Mouse (Mus musculus) hindbrain, embryonic 13.5 days (tissue): ENCODE measurements at regions not wholly inside any gene's neighbourhood (a gene's known extent, or its start where the extent isn't known, plus 50 kb on each side); places are given as distances from the start of the nearest gene placed in this dataset.
"Not testable (repeated sequence)": the region's sequence is repeated elsewhere in the genome, so short reads cannot be mapped to it uniquely, and the experiment has no call there.

Source experiments
- ATAC-seq: fragments of 200-750 bp; cut with Nextera tagmentation; 2 replicates; pipeline ENCODE4 v1.8.0; 2017; ENCODE audit warnings: moderate TSS enrichment; ENCODE audit not compliant: low FRiP score
- H3K27ac ChIP-seq: fragments of 300-500 bp; sonication (generic); 2 replicates; pipeline ENCODE4 v1.5.1; 2015; ENCODE audit warnings: inconsistent platforms, mild to moderate bottlenecking, moderate library complexity
- H3K27me3 ChIP-seq: fragments of 300-500 bp; sonication (generic); 2 replicates; pipeline ENCODE4 v1.6.1; 2015; ENCODE audit warnings: mild to moderate bottlenecking, inconsistent platforms
- H3K36me3 ChIP-seq: fragments of 300-500 bp; sonication (generic); 2 replicates; pipeline ENCODE4 v1.6.1; 2015; ENCODE audit warnings: mild to moderate bottlenecking, inconsistent platforms
- H3K4me1 ChIP-seq: fragments of 300-500 bp; sonication (generic); replicated peaks from 2 replicates; pipeline ENCODE4 v1.6.1; 2015; ENCODE audit warnings: inconsistent platforms
- H3K4me2 ChIP-seq: fragments of 300-500 bp; sonication (generic); 2 replicates; pipeline ENCODE4 v1.6.1; 2015; ENCODE audit warnings: inconsistent platforms, mild to moderate bottlenecking, moderate library complexity
- H3K4me3 ChIP-seq: fragments of 300-500 bp; sonication (generic); 2 replicates; pipeline ENCODE4 v1.5.1; 2015; ENCODE audit warnings: mild to moderate bottlenecking, inconsistent platforms
- H3K9ac ChIP-seq: fragments of 300-500 bp; sonication (generic); 2 replicates; pipeline ENCODE4 v1.6.1; 2015; ENCODE audit warnings: mild to moderate bottlenecking, inconsistent platforms
- H3K9me3 ChIP-seq: fragments of 300-500 bp; sonication (generic); 2 replicates; pipeline ENCODE4 v1.6.1; 2016; ENCODE audit warnings: inconsistent platforms
- WGBS: fragments of 180-500 bp; shearing (Covaris S2); methylation state at CpG from one replicate; pipeline ENCODE4 v1.1.7; 2015; 5-methylcytosine and 5-hydroxymethylcytosine counted together

GRCm38 (mm10) chr12:97218445-97218844 is 1040.8 kb downstream of the Galc start:
- ATAC-seq, result no peak
- Histone ChIP-seq H3K4me2 (no peak overlapping the region), H3K36me3 (no peaks in the 10 kb centered on the region), H3K27ac (no peak overlapping the region), H3K27me3 (no peaks in the 10 kb centered on the region), H3K9ac (no peak overlapping the region), H3K4me1 (no peaks in the 10 kb centered on the region), H3K9me3 (no peaks in the 10 kb centered on the region), H3K4me3 (no peak overlapping the region)
- 67% methylated on average over 2 of the region's 2 CpGs for WGBS

DNA sequence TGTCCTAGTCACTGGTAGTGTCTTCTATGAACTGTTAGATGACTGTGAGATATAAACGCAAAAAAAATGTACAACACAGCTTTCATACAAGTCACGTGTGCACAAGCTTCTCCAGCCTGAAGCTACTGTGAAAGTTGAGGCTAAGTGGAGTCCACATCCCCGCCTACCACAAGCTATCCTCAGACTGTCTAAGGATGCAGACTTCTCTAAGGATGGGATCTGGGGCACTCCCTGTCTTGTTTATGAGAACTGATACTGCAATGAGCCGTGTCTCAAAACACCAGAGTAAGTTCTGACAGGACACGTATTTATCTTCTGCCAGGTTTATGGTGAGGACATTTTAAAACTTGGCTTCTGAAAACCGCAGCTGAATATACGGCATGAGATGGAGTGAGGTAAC is 1041.7 kb downstream of the Galc start:
- no peaks in the 10 kb centered on the region for H3K9me3 ChIP-seq
- no peak for ATAC-seq
- no peaks in the 10 kb centered on the region for H3K4me1 ChIP-seq
- H3K36me3 ChIP-seq, result no peaks in the 10 kb centered on the region
- H3K27me3 ChIP-seq, result no peaks in the 10 kb centered on the region
- no peak overlapping the region for H3K4me2 ChIP-seq
- 89% methylated on average over 7 of the region's 7 CpGs for WGBS
- no peak overlapping the region for H3K27ac ChIP-seq
- H3K4me3 ChIP-seq, result no peak overlapping the region
- no peak overlapping the region for H3K9ac ChIP-seq

GRCm38 (mm10) chr12:97203636-97204389 is 1055.4 kb downstream of the Galc start:
- H3K27ac ChIP-seq, result no peak overlapping the region
- ATAC-seq, result no peak
- no peaks in the 10 kb centered on the region for H3K4me1 ChIP-seq
- no peak overlapping the region for H3K4me2 ChIP-seq
- WGBS, result 74% methylated on average over 3 of the region's 3 CpGs
- H3K36me3 ChIP-seq, result no peaks in the 10 kb centered on the region
- no peaks in the 10 kb centered on the region for H3K9me3 ChIP-seq
- no peaks in the 10 kb centered on the region for H3K27me3 ChIP-seq
- H3K4me3 ChIP-seq, result no peak overlapping the region
- H3K9ac ChIP-seq, result no peak overlapping the region

DNA sequence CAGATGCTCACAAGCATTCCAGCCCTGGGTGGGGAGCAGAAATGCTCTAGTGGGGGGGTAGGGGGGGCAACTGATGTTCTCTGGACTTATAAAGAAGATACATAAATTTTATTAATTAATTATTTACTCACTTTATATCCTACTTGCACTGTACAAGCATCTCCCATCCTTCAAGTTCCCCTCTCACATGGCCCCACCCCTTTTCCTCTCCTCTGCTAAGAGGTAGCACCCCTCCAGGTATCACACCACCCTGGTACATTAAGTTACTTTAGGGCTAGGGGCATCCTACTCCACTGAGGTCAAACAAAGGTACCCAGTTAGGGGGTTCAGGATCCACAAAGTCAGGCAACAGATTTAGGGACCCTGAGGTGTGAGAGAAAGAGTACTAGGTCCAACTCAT is 1097.4 kb downstream of the Galc start:
- Histone ChIP-seq H3K9me3 (no peaks in the 10 kb centered on the region), H3K4me2 (no peak overlapping the region), H3K27me3 (no peaks in the 10 kb centered on the region), H3K4me1 (no peaks in the 10 kb centered on the region), H3K9ac (no peak overlapping the region), H3K36me3 (no peaks in the 10 kb centered on the region), H3K27ac (no peak overlapping the region), H3K4me3 (no peak overlapping the region)
- no peak for ATAC-seq

DNA sequence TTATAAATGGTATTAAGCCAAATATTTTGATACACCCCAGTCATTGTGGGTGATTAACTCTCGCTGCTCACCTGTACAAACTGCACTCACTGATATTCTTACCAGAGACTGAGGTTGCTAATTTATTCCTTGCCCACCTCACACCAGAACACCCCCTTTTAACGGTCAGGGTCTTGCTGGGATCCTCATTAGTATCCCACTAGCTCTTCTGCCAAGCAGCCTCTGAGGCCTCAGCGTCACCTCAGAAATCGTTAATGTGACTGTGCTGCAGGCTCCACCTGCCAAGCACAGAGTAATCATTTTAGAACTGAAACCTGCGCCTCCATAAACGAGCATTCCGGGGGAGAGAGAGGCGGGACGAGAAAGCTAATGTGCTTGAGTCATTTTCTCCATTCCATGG is 1097.8 kb downstream of the Galc start:
- WGBS, result 64% methylated on average over 9 of the region's 9 CpGs
- Histone ChIP-seq H3K4me3 (no peak overlapping the region), H3K9ac (no peak overlapping the region), H3K27ac (no peak overlapping the region), H3K36me3 (no peaks in the 10 kb centered on the region), H3K9me3 (no peaks in the 10 kb centered on the region), H3K4me1 (no peaks in the 10 kb centered on the region), H3K4me2 (no peak overlapping the region), H3K27me3 (no peaks in the 10 kb centered on the region)
- ATAC-seq, result no peak

- H3K36me3 ChIP-seq, result no peaks in the 10 kb centered on the region
- no peak overlapping the region for H3K4me3 ChIP-seq
- no peak overlapping the region for H3K9ac ChIP-seq
- H3K9me3 ChIP-seq, result no peaks in the 10 kb centered on the region
- WGBS, result 69% methylated on average over 4 of the region's 4 CpGs
- H3K4me1 ChIP-seq, result no peaks in the 10 kb centered on the region
- H3K27ac ChIP-seq, result no peak overlapping the region
- H3K4me2 ChIP-seq, result no peak overlapping the region
- no peaks in the 10 kb centered on the region for H3K27me3 ChIP-seq
- no peak for ATAC-seq
These were observed 1100.9 kb downstream of the Galc start for GRCm38 (mm10) chr12:97158332-97158731.

DNA sequence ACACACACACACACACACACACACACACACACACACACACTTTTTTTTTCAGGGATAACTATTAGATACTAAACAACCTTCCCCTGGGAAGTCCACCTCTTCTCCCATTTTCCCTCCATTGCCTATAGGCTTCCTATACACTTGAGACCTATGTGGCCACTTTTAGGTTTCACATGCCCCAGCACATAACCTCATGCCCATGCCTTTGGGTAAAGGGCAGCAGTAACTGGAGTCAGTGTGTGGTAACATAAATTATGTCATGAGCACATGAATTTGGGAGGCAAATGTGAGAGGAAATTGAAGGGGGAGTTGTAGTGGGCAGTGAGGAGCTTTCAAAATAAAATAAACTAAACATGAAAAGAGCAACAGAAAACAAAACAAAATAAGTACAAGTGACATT is 1101.5 kb downstream of the Galc start:
- Histone ChIP-seq H3K36me3 (no peaks in the 10 kb centered on the region), H3K4me3 (no peak overlapping the region), H3K27ac (no peak overlapping the region), H3K4me1 (no peaks in the 10 kb centered on the region), H3K4me2 (no peak overlapping the region), H3K27me3 (no peaks in the 10 kb centered on the region), H3K9me3 (no peaks in the 10 kb centered on the region), H3K9ac (no peak overlapping the region)
- no peak for ATAC-seq

GRCm38 (mm10) chr12:97156499-97157110 is 1102.7 kb downstream of the Galc start:
- Histone ChIP-seq H3K36me3 (no peaks in the 10 kb centered on the region), H3K27me3 (no peaks in the 10 kb centered on the region), H3K4me3 (no peak overlapping the region), H3K9ac (no peak overlapping the region), H3K9me3 (no peaks in the 10 kb centered on the region), H3K4me2 (no peak overlapping the region), H3K4me1 (no peaks in the 10 kb centered on the region), H3K27ac (no peak overlapping the region)
- 76% methylated on average over 3 of the region's 3 CpGs for WGBS
- ATAC-seq, result no peak

DNA sequence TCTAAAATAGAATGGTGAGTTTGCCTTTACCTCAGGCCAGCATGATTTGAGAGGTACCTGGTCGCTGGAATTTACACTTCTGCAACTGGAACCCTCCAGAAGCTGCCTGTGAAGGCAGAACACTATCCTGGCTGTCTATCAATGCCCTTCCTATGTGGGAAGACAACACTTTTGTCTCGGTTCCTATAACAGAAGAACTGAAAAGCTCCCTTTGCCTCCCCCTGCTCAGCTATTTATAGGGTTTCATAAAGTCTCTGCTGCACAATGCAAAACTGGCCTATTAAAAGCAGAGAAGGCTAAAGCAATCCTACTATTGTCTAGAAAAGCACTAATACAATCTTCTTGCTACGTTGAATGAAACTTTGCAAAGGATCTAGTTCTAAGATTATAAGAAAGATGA is 1116.5 kb downstream of the Galc start:
- Histone ChIP-seq H3K9ac (no peak overlapping the region), H3K9me3 (no peaks in the 10 kb centered on the region), H3K4me2 (no peak overlapping the region), H3K27ac (no peak overlapping the region), H3K36me3 (no peaks in the 10 kb centered on the region), H3K4me3 (no peak overlapping the region), H3K4me1 (no peaks in the 10 kb centered on the region), H3K27me3 (no peaks in the 10 kb centered on the region)
- ATAC-seq, result no peak
- WGBS, result 59% methylated on average over 3 of the region's 3 CpGs

DNA sequence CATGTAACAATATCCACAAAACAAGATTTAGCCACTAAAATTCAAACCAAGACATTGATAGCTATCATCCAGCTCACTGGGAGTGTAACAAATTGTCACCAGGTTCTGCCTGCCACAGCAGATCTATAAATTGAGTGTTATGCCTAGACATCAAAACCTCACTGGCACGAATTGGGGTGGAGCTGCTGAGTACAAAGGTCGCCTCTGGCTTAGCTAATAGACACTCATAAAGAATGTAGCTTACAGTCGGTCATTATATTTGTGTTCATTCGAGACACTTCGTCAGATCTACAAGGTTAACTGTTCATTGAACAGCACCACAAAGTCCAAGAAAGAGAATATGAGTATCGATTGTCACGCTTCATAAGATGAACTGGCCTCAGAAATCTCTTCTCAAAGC is 1121.3 kb downstream of the Galc start:
- WGBS, result 81% methylated on average over 7 of the region's 7 CpGs

DNA sequence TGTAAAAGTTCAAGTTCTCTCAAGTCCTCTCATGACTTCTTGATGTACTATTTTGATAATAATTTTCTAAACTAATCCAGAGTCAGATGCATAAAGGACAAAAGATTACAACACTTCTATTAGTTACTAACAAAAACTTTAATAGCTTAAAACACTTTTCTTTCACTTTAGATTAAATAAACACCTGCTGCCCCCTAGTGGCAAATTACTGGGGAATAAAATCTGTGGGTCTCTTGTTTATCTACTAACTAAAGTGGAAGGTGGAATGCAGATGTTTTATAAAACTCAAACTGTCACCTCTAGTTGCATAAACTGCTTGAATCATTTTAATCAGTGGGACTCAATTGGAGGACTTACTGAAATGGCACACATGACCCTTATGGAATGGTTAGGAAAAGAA is 1129.0 kb downstream of the Galc start:
- no peak for ATAC-seq
- Histone ChIP-seq H3K27ac (no peak overlapping the region), H3K9ac (no peak overlapping the region), H3K36me3 (no peaks in the 10 kb centered on the region), H3K4me1 (no peaks in the 10 kb centered on the region), H3K9me3 (no peaks in the 10 kb centered on the region), H3K27me3 (no peaks in the 10 kb centered on the region), H3K4me2 (no peak overlapping the region), H3K4me3 (no peak overlapping the region)

More for the DNA sequence above, 1121.3 kb downstream of the Galc start:
- Histone ChIP-seq H3K4me3 (no peak overlapping the region), H3K27me3 (no peaks in the 10 kb centered on the region), H3K27ac (no peak overlapping the region), H3K36me3 (no peaks in the 10 kb centered on the region), H3K9ac (no peak overlapping the region), H3K9me3 (no peaks in the 10 kb centered on the region), H3K4me1 (no peaks in the 10 kb centered on the region), H3K4me2 (no peak overlapping the region)
- no peak for ATAC-seq

- no peak for ATAC-seq
- no peak overlapping the region for H3K27ac ChIP-seq
These were observed 1168.6 kb downstream of the Galc start for GRCm38 (mm10) chr12:97090577-97091214.

GRCm38 (mm10) chr12:97061352-97061895 is 1197.8 kb downstream of the Galc start:
- H3K36me3 ChIP-seq, H3K4me1 ChIP-seq, H3K9ac ChIP-seq, H3K27me3 ChIP-seq, H3K9me3 ChIP-seq, H3K27ac ChIP-seq, H3K4me2 ChIP-seq, H3K4me3 ChIP-seq: not testable (repeated sequence)
- 80% methylated on average over 12 of the region's 13 CpGs for WGBS
- ATAC-seq, result peak; percentile 100

More at GRCm38 (mm10) chr12:97090577-97091214, 1168.6 kb downstream of the Galc start:
- H3K9ac ChIP-seq, result no peak overlapping the region
- WGBS, result 47% methylated on average over 2 of the region's 2 CpGs
- no peaks in the 10 kb centered on the region for H3K4me1 ChIP-seq
- no peak overlapping the region for H3K4me3 ChIP-seq
- no peak overlapping the region for H3K4me2 ChIP-seq
- no peaks in the 10 kb centered on the region for H3K27me3 ChIP-seq
- no peaks in the 10 kb centered on the region for H3K36me3 ChIP-seq
- no peaks in the 10 kb centered on the region for H3K9me3 ChIP-seq
